Mouse (Mus musculus) limb, embryonic 10.5 days (tissue): ENCODE measurements around the gene Galnt18. TPM values are rescaled to one million over a fixed set of nuclear protein-coding genes. Genes with fewer than 3 reads are reported as not detected.

ENCODE experiments used
- DNase-seq: peaks from one replicate; pipeline ENCODE4 v3.0.0-alpha.2; 2017; ENCODE audit warnings: low spot score
- H3K27ac ChIP-seq: fragments of 300-500 bp; sonication (generic); 2 replicates; pipeline ENCODE4 v1.5.1; 2016; ENCODE audit warnings: mild to moderate bottlenecking
- H3K27me3 ChIP-seq: fragments of 300-500 bp; sonication (generic); 2 replicates; pipeline ENCODE4 v1.6.1; 2016; ENCODE audit warnings: low read depth, mild to moderate bottlenecking; ENCODE audit not compliant: poor library complexity, severe bottlenecking
- H3K36me3 ChIP-seq: fragments of 300-500 bp; sonication (generic); 2 replicates; pipeline ENCODE4 v1.6.1; 2016; ENCODE audit warnings: mild to moderate bottlenecking, moderate library complexity
- H3K4me1 ChIP-seq: fragments of 300-500 bp; sonication (generic); 2 replicates; pipeline ENCODE4 v1.6.1; 2016
- H3K4me3 ChIP-seq: fragments of 300-500 bp; sonication (generic); 2 replicates; pipeline ENCODE4 v1.5.1; 2016; ENCODE audit warnings: mild to moderate bottlenecking, moderate library complexity
- H3K9me3 ChIP-seq: fragments of 300-500 bp; sonication (generic); replicated peaks from 2 replicates; pipeline ENCODE4 v1.6.1; 2016; ENCODE audit warnings: mild to moderate bottlenecking
- WGBS: fragments of 180-500 bp; shearing (Covaris S2); methylation state at CpG from one replicate; pipeline ENCODE4 v1.1.7; 2016; 5-methylcytosine and 5-hydroxymethylcytosine counted together
- polyA plus RNA-seq: library from polyadenylated mRNA; unstranded; fragments of >200 nt; fragmentation: Nextera tagmentation; extraction: Ambion mirVana; gene quantifications from 2 replicates; pipeline ENCODE4 v1.2.1, GENCODE M21; 2016

Gene Galnt18
- polyA plus RNA-seq, 1 experiment from 2014 or later, result 10.3 TPM

- H3K4me3 ChIP-seq, result no peak overlapping the region
- peaks cover 17% of the 10 kb centered on the region for H3K4me1 ChIP-seq
- no peaks in the 10 kb centered on the region for H3K9me3 ChIP-seq
- no peak overlapping the region for H3K27ac ChIP-seq
- 84% methylated on average over 6 of the region's 6 CpGs for WGBS
- no peaks in the 10 kb centered on the region for H3K27me3 ChIP-seq
- no peaks in the 10 kb centered on the region for H3K36me3 ChIP-seq
- no peak for DNase-seq
These were observed 282.6 kb downstream of the Galnt18 start for GRCm38 (mm10) chr7:111497191-111497590.

GRCm38 (mm10) chr7:111492242-111492949 is 287.4 kb downstream of the Galnt18 start:
- no peak overlapping the region for H3K27ac ChIP-seq
- H3K4me1 ChIP-seq, result peaks cover 21% of the 10 kb centered on the region
- no peaks in the 10 kb centered on the region for H3K36me3 ChIP-seq
- no peaks in the 10 kb centered on the region for H3K9me3 ChIP-seq
- DNase-seq, result peak; percentile 37
- 49% methylated on average over 5 of the region's 5 CpGs for WGBS
- no peak overlapping the region for H3K4me3 ChIP-seq
- H3K27me3 ChIP-seq, result no peaks in the 10 kb centered on the region

- H3K27me3 ChIP-seq, result no peaks in the 10 kb centered on the region
- 94% methylated on average over 2 of the region's 2 CpGs for WGBS
- peaks cover 18% of the 10 kb centered on the region for H3K4me1 ChIP-seq
- no peak overlapping the region for H3K27ac ChIP-seq
- DNase-seq, result no peak
- no peaks in the 10 kb centered on the region for H3K36me3 ChIP-seq
- no peaks in the 10 kb centered on the region for H3K9me3 ChIP-seq
- H3K4me3 ChIP-seq, result no peak overlapping the region
These were observed 288.2 kb downstream of the Galnt18 start for GRCm38 (mm10) chr7:111491566-111491965.

- Histone ChIP-seq H3K4me3 (no peak overlapping the region), H3K27ac (no peak overlapping the region), H3K9me3 (no peaks in the 10 kb centered on the region), H3K36me3 (no peaks in the 10 kb centered on the region), H3K27me3 (no peaks in the 10 kb centered on the region), H3K4me1 (peaks cover 6% of the 10 kb centered on the region; the same call in 1 of the 2 replicates)
- DNase-seq, result no peak
- WGBS, result 79% methylated on average over 3 of the region's 3 CpGs
These were observed 292.9 kb downstream of the Galnt18 start for GRCm38 (mm10) chr7:111486811-111487333.

GRCm38 (mm10) chr7:111483896-111484295 is 295.9 kb downstream of the Galnt18 start:
- Histone ChIP-seq H3K4me3 (no peak overlapping the region), H3K36me3 (no peaks in the 10 kb centered on the region), H3K9me3 (no peaks in the 10 kb centered on the region), H3K27me3 (no peaks in the 10 kb centered on the region), H3K27ac (no peak overlapping the region), H3K4me1 (no peaks in the 10 kb centered on the region)
- DNase-seq, result no peak
- WGBS, result 83% methylated on average over 4 of the region's 4 CpGs

GRCm38 (mm10) chr7:111483321-111483720 is 296.5 kb downstream of the Galnt18 start:
- Histone ChIP-seq H3K27ac (no peak overlapping the region), H3K4me3 (no peak overlapping the region), H3K27me3 (no peaks in the 10 kb centered on the region), H3K9me3 (no peaks in the 10 kb centered on the region), H3K4me1 (no peaks in the 10 kb centered on the region), H3K36me3 (no peaks in the 10 kb centered on the region)
- 92% methylated on average over 3 of the region's 3 CpGs for WGBS
- DNase-seq, result no peak

- no peaks in the 10 kb centered on the region for H3K9me3 ChIP-seq
- no peak for DNase-seq
- H3K27me3 ChIP-seq, result no peaks in the 10 kb centered on the region
- H3K4me1 ChIP-seq, result peaks cover 5% of the 10 kb centered on the region; the same call in 1 of the 2 replicates
- no peak overlapping the region for H3K4me3 ChIP-seq
- no peaks in the 10 kb centered on the region for H3K36me3 ChIP-seq
- H3K27ac ChIP-seq, result no peak overlapping the region
- 61% methylated on average over 5 of the region's 5 CpGs for WGBS
These were observed 312.1 kb downstream of the Galnt18 start for GRCm38 (mm10) chr7:111467715-111468114.

- 87% methylated on average over 1 of the region's 1 CpGs for WGBS
- no peak for DNase-seq
These were observed 313.1 kb downstream of the Galnt18 start for GRCm38 (mm10) chr7:111466720-111467119.

GRCm38 (mm10) chr7:111466121-111466520 is 313.7 kb downstream of the Galnt18 start:
- DNase-seq, result no peak
- Histone ChIP-seq H3K4me3 (no peak overlapping the region), H3K9me3 (no peaks in the 10 kb centered on the region), H3K4me1 (peaks cover 5% of the 10 kb centered on the region; the same call in 1 of the 2 replicates), H3K36me3 (no peaks in the 10 kb centered on the region), H3K27ac (no peak overlapping the region), H3K27me3 (no peaks in the 10 kb centered on the region)
- WGBS, result 91% methylated on average over 3 of the region's 3 CpGs

More at GRCm38 (mm10) chr7:111466720-111467119, 313.1 kb downstream of the Galnt18 start:
- Histone ChIP-seq H3K27me3 (no peaks in the 10 kb centered on the region), H3K27ac (no peak overlapping the region), H3K4me3 (no peak overlapping the region), H3K9me3 (no peaks in the 10 kb centered on the region), H3K36me3 (no peaks in the 10 kb centered on the region), H3K4me1 (peaks cover 5% of the 10 kb centered on the region; the same call in 1 of the 2 replicates)

- Histone ChIP-seq H3K4me3 (no peak overlapping the region), H3K36me3 (no peaks in the 10 kb centered on the region), H3K9me3 (no peaks in the 10 kb centered on the region), H3K27me3 (no peaks in the 10 kb centered on the region), H3K27ac (no peak overlapping the region), H3K4me1 (no peaks in the 10 kb centered on the region)
- WGBS, result 92% methylated on average over 4 of the region's 4 CpGs
- no peak for DNase-seq
These were observed 320.1 kb downstream of the Galnt18 start for GRCm38 (mm10) chr7:111459716-111460115.

- Histone ChIP-seq H3K27ac (no peak overlapping the region), H3K4me1 (peaks cover 4% of the 10 kb centered on the region; the same call in 1 of the 2 replicates), H3K4me3 (no peak overlapping the region), H3K27me3 (no peaks in the 10 kb centered on the region), H3K36me3 (no peaks in the 10 kb centered on the region), H3K9me3 (no peaks in the 10 kb centered on the region)
- 94% methylated on average over 3 of the region's 3 CpGs for WGBS
- DNase-seq, result no peak
These were observed 323.8 kb downstream of the Galnt18 start for GRCm38 (mm10) chr7:111456007-111456406.

- Histone ChIP-seq H3K9me3 (no peaks in the 10 kb centered on the region), H3K4me3 (no peak overlapping the region), H3K4me1 (peaks cover 4% of the 10 kb centered on the region; the same call in 1 of the 2 replicates), H3K36me3 (no peaks in the 10 kb centered on the region), H3K27ac (no peak overlapping the region), H3K27me3 (no peaks in the 10 kb centered on the region)
- WGBS, result 89% methylated on average over 4 of the region's 4 CpGs
- no peak for DNase-seq
These were observed 324.2 kb downstream of the Galnt18 start for GRCm38 (mm10) chr7:111455541-111455940.

- Histone ChIP-seq H3K27ac (no peak overlapping the region), H3K36me3 (no peaks in the 10 kb centered on the region), H3K4me3 (no peak overlapping the region), H3K27me3 (no peaks in the 10 kb centered on the region), H3K4me1 (peaks cover 4% of the 10 kb centered on the region; the same call in 1 of the 2 replicates), H3K9me3 (no peaks in the 10 kb centered on the region)
- no peak for DNase-seq
- 70% methylated on average over 1 of the region's 1 CpGs for WGBS
These were observed 327.8 kb downstream of the Galnt18 start for GRCm38 (mm10) chr7:111452000-111452399.
